Mouse (Mus musculus) right cerebral cortex, postnatal 4 days (tissue): ENCODE results near the gene Ppfibp1.
A peak's percentile ranks its signal among the peaks of the same experiment; 100 is the strongest.

Experiments used
- DNase-seq: peaks from one replicate; pipeline ENCODE4 v3.0.0-alpha.2; 2022

The Ppfibp1 gene

DNA sequence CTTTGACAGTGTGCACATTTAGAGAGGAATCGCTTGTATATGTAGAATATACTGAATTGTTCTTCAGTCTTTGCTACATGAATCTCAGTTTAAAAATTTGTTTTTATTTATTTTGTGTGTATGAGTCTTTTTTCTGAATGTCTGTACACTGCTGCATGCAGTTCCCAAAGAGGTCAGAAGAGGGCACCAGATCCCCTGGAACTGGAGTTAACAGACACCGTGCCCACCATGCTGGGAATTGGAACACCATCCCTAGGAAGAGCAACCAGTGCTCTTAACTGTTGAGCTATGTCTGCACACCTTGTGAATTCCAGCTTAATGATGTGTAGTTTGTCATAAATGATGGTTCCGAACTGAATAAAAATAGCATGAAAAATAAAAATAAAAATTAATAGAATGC lies 119.9 kb downstream of the Ppfibp1 start:
- peak; percentile 68 for DNase-seq

DNA sequence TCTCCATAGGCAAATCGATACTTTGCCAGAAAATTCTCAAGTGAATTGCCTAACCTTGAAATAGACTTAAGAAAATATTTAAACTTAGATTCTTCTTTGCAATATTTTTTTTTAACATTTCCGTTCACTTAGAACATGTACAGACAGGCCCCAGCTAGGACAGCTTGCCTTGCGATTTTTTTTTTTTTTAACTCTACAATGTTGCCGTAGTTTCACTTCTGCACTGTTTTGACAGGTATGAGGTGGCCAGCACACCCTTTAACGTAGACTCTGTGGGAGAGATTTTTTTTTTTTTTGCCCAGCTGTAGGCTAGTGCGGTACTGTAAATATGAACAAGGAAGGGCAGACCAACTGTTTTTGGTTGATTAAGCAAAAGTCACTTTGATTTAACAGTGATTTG lies 122.1 kb downstream of the Ppfibp1 start:
- DNase-seq: no peak

DNA sequence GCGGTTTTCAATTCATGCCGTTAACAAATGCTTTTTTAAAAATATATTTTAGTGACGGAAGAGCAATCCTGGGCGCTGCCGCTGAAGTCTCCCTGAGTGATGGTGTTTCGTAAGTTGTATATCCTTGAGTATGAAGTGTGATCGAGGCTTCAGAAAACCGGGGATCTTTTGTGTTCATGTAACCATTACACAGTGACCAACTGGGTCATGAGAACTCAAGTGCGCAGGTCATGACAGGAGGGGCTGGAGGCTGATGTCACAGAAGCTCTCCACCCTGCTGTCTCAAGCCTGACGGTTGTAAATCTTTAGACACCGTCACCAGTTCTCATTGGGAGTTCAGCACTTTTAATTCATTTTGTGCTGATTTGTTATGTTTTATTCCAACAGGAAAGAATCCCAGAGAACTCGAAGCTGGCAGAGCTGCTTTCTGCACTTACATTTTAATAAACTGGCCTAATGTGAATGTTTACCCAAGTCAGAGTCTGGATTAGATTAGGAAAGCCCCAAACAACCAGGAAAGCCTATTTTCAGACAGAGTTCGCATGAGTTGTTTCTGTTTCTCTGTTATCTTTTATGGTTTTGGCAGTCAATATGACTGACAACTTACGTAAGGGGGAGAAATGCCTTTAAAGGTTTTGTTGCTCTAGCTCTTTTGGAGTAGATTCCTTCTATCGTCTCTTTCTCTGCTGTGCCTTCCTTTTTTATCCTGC lies 122.7 kb downstream of the Ppfibp1 start:
- no peak for DNase-seq

DNA sequence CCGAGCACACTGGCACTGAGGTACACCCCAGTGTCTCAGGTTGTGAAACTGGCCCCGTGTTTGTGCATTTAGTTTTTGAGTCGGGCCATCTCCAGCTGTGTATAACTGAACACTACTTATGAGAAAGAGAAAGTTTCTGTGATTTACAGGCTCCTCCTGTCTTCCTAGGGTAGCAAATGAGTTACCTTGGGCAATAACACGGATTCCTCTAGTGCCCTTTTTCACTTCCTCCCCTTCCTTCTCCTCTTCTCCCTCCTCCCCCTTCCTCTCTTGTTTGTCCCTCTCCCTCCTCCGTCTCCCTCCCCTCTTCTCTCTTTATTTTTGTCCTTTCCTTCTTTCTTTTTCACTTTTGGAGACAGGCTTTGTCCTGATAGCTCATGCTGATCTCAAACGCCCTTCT lies 123.3 kb downstream of the Ppfibp1 start:
- DNase-seq: no peak

DNA sequence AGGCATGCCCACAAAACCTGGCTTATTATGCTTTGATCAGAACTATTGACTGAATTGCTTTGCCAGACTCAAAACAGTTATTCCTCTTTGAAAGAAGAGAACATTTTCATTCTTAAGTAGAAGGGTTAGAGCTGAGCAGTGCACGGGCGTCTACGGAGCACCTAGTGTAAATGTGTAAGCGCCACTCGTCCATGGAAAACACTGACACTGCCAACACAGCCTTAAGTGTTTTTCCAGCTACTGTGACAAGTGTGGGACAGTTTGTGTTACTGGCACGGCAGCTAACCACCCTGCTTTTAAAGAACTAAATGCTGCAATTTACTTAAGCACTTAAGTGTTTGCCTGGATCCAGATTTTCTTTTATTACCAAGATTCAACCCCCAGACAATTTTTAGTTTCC lies 123.7 kb downstream of the Ppfibp1 start:
- DNase-seq: no peak

DNA sequence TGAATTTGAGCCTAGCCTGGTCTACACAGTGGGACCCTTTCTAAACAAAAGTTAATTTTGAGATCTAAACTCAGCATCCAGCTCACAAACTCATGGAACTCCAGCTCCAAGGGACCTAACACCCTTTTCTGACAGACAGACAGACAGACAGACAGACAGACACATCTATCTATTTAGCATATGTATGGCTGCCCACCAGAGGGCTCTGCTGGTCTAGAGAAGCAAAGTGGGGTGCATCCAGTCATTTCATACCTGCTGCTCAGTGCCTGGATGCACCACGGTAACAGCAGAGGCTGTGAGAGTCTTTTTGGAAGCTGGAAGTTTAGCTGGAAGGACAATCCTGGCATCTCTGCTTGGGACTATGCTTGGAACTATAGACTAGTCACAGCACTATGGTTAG lies 125.3 kb downstream of the Ppfibp1 start:
- DNase-seq: no peak

DNA sequence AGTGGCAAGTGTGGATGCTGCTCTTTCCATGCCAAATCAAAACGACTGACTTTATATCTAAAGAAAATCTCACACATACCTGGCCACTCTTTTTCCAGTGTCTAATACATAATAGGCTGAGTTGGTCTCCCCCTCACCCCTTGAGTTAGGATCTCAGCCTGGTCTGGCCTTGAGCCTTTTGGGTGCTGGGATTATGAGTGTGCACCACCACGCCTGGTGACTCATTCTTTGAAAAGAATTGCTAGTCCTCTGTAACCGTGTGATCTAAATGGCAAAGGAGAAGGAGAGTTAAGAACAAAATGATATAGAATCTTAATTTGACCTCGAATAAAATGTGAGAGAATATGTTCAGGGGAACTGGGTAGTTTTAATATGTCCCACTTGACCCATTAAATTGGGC lies 129.6 kb downstream of the Ppfibp1 start:
- DNase-seq: no peak

DNA sequence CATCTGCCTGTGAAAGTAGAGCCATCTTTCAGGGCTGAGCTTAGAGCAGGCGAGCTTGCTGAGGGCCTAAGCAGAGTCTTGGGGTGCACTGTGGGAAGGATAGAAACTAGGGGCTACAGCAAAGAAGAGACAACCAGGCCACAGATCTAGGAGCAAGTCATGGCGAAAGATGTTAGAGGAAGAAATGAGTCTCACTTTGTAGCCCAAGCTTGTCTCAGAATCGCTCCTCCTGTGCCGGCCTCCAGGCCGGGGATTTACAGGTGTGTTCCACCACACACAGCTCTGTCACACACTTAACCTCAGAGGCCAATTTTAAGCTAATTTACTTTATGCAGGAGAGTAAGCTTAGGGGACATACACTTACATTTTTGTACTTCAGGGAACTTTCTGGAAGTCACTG lies 130.1 kb downstream of the Ppfibp1 start:
- no peak for DNase-seq

DNA sequence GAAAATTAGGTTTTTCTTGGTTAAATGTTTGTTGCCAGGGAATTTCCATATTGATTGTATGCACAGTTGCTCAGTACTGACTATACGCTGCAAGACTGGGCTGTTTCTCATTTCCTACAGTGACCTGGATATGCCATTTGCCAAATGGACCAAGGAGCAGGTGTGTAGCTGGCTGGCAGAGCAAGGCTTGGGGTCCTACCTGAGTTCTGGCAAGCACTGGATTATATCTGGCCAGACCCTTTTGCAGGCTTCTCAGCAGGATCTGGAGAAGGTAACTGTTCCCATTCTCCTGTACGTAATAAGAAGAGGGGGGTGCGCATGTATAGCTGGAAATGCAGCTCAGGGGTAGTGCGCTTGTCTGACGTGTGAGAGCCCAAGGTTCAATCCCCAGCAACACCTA lies 132.9 kb downstream of the Ppfibp1 start:
- DNase-seq: no peak

DNA sequence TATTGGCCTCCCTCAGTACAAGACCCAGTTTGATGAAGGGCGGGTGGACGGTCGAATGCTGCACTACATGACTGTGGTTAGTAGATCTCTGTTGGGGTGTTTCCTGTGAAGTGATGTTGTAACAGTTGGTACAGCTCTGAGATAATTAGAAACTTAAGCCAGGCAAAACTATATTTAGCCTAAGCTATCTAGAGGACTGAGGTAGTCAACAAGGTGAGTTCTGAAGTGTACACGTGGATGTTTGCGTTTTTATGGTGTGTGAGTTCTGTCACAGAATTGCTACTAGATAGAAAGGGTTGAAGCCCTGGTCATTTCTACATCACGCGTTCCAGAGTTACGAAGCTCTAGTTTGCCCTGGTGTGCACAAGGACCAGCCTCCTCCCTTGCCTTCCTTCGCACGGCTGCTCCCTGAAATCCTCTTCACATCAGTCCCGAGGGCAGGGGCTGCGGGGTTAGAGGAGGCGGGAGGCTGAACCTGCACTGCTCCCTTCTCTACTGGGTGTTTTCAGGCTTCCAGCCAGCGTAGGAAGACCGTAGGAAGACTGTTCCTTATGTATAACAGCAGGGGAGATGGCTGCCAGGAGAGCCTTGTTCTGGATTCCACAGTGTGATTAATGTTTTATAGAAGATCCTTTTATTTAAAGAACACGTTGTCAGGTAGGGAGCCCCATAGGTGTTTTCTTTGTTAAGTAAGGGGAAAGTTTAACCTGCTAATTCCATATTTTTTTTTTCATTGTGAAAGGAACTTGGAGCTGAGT lies 134.3 kb downstream of the Ppfibp1 start:
- no peak for DNase-seq

DNA sequence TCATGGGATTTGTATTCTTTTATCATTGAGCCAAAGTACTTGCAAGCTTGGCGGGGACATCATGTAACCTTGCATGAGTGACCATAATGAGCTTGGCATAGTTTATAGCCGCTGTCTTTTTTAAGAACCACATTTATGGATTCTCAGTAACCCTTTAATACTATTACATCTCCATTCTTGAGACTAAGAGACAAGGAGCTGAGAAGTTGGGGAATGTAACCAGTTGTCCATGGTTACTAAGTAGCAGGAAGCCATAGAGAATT lies 134.8 kb downstream of the Ppfibp1 start:
- DNase-seq: no peak

DNA sequence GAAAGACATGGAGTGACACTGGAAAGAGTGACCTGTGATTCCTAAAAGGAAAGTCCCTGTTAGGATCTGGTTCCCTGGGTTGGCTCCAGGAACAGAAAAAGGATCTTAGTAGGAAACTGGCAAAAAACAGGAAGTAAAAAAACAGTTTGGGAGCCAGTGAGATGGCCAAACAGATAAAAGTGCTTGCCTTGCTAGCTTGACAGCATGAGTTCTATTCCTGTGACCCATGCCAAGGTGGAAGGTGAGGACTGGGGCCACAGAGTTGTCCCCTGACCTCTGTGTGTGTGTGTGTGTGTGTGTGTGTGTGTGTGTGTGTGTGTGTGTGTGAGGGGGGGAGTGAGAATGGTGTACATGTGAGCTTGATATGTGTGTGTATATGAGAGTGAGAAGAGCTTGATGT lies 135.3 kb downstream of the Ppfibp1 start:
- DNase-seq: no peak

DNA sequence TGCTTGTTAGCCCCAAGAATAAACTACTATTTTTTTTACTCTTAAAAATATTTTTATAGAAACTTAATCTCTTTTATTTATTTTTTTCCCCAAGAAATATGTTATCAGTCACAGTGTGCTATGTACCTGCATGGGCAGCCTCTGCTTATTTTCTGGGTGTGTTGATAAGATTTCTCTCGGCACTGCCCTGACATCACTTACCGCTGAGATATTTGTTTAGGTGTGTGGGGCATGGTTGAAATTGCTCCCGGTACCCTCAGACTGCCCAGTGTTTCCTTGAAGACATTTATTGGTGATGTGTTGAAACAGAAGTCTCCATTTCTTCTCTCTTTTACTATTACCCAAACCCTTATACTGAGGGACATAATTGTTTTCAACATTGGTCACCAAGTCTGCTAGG lies 136.5 kb downstream of the Ppfibp1 start:
- no peak for DNase-seq

DNA sequence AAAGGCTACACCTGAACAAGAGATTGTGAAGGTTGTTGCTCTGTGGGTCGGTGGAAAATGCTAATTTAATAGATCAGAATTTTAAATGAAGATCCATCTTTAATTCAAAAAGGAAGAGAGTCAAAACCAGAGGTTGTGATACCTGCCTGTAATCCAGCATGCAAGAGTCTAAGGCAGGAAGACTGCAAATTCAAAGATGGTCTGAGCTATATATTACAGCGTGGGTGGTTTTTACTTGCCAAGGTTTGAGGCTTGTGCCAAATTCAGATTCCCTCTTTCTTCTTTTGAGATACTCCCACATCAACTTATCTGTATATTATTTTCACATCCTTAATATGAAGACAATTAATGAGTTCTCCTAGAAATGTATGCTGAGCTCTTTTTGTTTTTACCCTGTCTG lies 140.1 kb downstream of the Ppfibp1 start:
- DNase-seq: no peak

DNA sequence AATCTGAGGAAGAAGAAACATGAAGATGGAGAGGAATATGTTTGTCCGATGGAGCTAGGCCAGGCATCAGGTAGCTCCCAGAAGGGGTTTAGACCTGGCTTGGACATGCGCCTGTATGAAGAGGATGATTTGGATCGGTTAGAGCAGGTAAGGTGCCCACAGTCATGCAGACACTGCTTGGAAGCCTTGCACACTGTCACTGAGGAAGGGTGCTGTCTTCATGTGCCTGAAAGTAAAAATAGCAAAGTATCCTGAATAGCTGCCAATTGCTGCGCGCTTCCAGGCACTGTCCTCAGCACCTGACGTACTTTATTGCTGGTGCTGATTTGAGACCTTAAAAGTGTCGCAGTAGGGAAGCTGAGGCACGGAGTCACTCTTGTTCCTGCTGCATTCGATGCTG lies 141.3 kb downstream of the Ppfibp1 start:
- DNase-seq: no peak

DNA sequence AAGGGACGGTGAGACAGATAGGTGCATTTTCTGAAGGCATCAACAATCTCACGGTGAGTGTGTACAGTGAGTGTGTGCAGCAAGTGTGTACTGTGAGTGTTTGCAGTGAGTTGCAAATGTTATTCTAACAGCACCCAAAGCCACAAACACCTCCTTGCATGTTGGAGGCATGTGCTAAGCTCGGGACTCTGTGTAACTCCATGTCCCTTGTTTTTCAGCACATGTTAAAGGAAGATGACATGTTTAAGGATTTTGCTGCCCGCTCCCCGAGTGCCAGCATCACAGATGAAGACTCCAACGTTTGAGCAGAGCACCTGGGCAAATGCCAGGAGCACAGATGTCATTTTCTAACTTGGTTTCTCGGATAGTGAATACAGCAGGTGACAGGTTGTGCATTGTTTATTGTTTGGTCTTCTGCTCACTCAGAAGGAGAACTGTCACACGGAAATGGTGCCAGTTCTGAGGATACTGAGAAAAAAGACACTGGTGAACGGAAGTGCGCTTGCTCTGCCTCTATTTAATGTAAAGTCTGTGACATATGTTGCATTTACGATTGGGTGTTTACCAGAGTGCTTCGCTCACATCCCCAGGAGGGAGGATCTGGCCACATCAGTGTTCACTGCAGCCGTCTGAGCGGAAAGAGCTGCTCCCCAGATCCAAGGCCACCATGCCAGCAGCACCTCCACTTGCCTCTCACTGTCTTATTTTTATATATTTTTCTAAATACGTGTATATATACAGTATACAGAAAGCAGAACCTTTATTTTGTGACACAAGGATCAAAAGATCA lies 142.0 kb downstream of the Ppfibp1 start:
- DNase-seq: no peak

DNA sequence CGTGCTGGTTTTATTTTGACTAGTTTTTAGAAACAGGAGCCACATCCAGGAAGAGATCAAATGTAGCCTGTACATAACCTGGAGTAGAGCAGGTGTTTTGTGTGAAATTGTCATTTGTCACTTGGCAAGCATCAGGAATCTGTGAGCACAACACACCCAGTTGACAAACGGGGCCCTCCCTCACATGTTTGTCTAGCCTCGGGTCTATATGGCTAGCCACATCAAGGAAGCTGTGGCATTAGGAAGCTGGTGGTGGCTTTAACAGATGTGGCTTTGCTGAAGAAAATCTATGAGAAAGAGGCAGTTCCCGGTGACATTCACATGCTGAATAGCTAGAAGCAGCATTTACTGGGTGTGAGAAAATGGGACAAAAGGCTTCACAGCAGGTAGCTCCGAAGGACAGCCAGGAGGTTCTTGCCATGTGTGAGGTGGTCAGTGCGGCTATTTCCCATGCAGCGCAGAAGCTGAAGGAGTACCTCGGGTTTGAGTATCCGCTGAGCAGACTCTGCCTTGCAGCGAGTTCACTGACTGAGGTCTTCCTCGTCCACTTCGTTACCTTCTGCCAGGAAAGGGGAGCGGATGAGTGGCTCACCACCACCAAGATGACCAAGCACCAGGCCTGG lies 144.1 kb downstream of the Ppfibp1 start, which contains the start of gene Rep15:
TSS of gene Rep15 (plus strand) at position 282 of the 623 bp plus-strand sequence.
- no peak for DNase-seq

DNA sequence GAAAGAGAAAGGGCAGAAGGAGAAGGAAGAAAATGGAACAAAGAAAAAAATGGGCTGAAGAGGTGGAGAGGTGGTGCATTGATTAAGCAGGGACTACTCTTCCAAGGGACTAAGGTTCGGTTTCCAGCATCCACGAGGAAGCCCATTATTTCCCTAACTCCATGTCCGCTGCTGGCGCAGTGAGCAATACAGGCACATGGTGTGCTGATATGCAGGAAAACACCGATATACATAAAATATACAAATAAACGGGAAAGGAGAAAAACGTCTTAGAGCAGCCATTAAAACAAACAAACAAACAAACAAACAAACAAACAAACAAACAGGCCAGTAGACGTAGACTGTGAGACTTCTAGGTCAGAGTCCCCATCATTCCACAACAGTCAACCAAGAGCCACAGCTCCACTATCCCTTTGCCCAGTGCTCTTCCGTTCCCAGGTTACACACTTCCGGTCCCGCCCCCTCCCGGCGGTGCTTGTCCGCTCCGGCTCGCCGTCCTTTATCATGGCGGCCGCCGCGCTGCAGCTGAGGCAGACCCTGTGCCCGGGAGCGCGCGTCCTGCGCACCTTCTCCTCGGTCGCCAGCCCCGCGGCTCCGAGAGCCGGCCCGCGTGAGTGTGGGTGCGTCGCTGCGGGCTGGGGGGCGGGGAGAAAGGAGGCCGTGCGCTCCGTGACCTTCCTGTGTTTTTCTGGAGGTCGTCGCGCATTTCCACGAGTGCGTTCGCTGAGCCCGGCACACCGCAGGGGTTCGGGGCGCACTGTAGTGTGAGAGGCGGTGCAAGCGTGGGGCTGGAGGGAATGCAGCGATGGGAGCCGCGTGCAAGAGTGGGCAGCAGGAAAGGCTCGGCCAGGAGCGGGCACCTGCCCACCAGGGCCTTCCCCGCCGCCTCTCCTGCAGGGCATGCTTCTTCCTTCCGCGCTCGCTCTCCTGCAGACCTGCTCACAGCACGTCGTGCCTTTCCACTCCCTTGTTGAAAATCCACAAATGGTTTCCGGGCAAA lies 154.3 kb downstream of the Ppfibp1 start, which contains the start of gene Mrps35:
TSS of gene Mrps35 (plus strand) at position 474 of the 1,000 bp plus-strand sequence.
- peak; percentile 90 for DNase-seq

DNA sequence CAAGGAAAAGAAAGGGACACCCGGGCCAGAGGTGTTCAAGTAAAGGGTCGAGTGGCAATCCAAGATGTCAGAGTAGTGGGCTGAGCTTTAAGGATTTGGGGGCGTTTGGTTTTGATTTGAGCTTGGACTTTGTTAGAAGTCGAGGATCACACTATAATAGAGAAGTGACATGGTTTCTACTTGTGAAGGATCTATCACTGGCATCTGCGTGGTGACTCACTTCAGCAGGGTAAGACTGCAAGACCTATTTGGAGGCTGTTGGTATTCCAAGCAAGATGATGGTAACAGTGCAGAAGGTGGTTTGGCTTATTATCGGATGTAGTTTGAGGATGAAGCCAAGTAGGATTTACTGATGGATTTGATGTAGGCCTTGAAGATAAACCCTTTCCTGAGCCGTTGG lies 155.3 kb downstream of the Ppfibp1 start:
- DNase-seq: no peak

DNA sequence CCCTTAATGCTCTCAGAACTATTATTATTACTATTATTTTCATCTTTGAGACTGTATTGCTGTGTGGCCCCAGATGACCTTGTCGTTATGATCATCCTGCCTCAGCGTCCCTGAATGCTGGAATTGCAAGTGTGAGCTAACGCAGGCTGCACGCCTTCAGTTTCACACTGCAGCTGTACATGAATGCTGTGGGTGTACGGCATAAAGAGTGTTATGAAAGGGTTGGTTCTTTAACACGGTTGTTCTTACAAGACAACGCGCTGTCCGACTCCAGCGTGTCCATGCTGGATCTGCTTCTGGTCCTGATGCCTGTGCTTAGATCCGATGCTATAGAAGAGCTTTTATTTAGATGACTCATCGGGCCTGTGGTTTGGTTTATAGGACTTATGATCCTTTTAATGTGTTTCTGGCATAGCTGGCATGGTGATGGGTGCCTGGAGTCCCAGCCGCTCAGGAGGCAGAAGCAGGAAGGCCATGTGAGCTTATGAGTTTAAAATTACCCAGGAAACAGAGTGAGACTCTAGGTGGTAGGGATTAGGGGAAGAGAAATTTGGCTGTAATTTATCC lies 161.0 kb downstream of the Ppfibp1 start:
- DNase-seq: no peak

DNA sequence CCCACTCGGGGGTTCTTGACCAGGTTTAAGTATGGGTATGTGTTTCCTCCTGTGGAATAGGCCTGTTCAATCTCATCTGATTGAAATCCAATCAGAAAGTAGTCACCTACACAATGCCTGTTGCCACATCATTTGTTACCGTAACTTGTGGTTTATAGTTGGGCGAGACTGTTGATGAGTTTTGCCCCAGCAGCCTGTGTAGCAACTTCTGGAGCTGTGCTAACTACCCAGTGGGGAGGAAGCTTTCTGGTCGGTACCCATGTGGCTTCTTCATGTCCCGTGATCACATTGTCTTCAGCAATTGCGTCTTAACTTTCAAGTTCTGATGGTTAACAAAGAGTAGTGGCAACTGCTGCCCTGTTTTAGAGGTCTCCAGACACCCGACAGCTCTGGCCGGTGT lies 163.4 kb downstream of the Ppfibp1 start:
- no peak for DNase-seq

DNA sequence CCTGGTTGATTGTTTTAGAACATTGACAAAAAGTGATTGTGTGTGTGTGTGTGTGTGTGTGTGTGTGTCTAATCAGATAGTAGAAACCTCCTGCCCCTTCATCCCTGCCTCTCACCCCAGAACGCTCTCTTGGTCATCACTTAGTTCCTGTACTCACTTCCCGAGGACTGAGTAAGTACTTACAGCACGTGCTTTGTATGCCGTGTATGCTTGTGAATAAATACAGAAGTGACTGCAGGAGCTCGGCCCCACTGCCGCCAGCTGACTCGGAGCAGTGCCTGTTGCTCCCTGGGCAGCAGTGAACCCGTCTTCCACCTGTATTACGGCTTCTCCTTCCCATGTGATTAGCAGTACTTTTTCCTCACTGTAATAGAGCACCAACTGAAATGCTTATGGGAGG lies 164.2 kb downstream of the Ppfibp1 start:
- no peak for DNase-seq
